Mouse (Mus musculus) cortical plate, adult 2 months (tissue): ENCODE data around the gene Dhx58.

Experiments used
- CTCF ChIP-seq: fragments of 200-500 bp; IDR thresholded peaks from 2 replicates; pipeline ENCODE4 v1.5.1; 2011; ENCODE audit warnings: mild to moderate bottlenecking, control low read depth, low read length; ENCODE audit not compliant: insufficient read depth; ENCODE audit errors: extremely low read depth
- POLR2A ChIP-seq: fragments of 200-500 bp; IDR thresholded peaks from 2 replicates; pipeline ENCODE4 v1.6.1; 2011; ENCODE audit warnings: mild to moderate bottlenecking, low read length, control low read depth; ENCODE audit not compliant: insufficient read depth; ENCODE audit errors: extremely low read depth

DNA sequence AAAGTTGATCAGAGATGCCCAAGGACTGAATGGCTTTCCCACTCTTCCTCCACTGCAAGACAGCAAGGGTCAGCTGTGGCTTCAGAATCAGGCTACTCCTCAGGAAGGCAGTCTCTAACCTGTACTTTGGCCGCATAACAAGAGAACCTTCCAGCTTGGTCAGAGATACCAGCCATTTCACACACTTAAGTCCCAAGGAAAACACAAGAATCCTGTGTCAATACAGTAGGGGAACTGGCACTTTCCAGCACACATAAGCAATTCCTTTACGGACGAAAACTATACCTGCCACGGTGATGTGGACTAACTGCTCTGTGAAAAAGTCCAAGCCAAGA lies 32.6 kb upstream of the Dhx58 start:
- TF ChIP-seq POLR2A (no peak), CTCF (no peak)
